Mouse (Mus musculus) megakaryocyte, embryonic 14.5 days (primary cell): ENCODE data around the gene Glis1. TPM values are rescaled to one million over a fixed set of nuclear protein-coding genes. Genes with fewer than 3 reads are reported as not detected.

ENCODE experiments used
- H3K27me3 ChIP-seq: replicated peaks from 2 replicates; pipeline ENCODE3; 2012; ENCODE audit warnings: inconsistent platforms
- H3K36me3 ChIP-seq: replicated peaks from 2 replicates; pipeline ENCODE3; 2012; ENCODE audit warnings: low read length, inconsistent platforms, mixed read lengths
- H3K4me1 ChIP-seq: 2 replicates; pipeline ENCODE4 v1.6.1; 2012; ENCODE audit warnings: inconsistent platforms
- H3K4me3 ChIP-seq: replicated peaks from 2 replicates; pipeline ENCODE3; 2012; ENCODE audit warnings: moderate library complexity, mild to moderate bottlenecking, inconsistent platforms
- H3K9me3 ChIP-seq: 2 replicates; pipeline ENCODE4 v1.6.1; 2012; ENCODE audit warnings: inconsistent platforms
- FLI1 ChIP-seq: IDR thresholded peaks from 2 replicates; pipeline ENCODE4 v1.6.1; 2012; ENCODE audit warnings: low read length, inconsistent platforms, mixed read lengths
- GATA1 ChIP-seq: IDR thresholded peaks from 3 replicates; pipeline ENCODE4 v1.6.1; 2012; ENCODE audit warnings: mixed read lengths, low read length, inconsistent platforms, borderline replicate concordance
- polyA plus RNA-seq: library from polyadenylated mRNA; stranded (reverse); fragments of >175 nt; gene quantifications from 2 replicates; pipeline ENCODE4 v1.2.3, GENCODE M21; 2012; ENCODE audit warnings: low replicate concordance; ENCODE audit not compliant: insufficient read depth

The Glis1 gene
- polyA plus RNA-seq, 1 experiment = 0.68 TPM

DNA sequence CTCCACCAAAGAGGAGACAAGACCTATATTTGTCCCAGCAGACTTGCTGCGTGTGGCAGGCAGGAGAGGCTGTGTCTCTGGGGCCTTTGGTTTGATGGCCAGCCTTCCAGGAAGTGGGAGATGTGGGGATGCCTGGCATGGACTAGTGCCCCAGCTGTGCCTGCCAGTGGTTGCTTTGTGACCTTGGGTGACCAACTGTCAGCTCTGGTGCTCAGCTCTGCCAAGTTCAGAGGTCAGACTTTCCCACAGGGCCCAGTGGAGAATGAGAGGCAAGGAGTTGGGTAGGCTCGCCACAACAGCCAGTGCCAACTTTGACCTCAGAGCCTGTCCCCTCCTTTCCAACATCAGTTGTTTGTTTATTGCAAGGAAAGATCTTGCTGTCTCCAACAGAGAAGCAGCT is 126.7 kb downstream of the Glis1 start:
- H3K4me3 ChIP-seq = no peak overlapping the region
- peaks cover 94% of the 10 kb centered on the region for H3K27me3 ChIP-seq
- H3K9me3 ChIP-seq = no peaks in the 10 kb centered on the region
- H3K36me3 ChIP-seq = no peaks in the 10 kb centered on the region
- TF ChIP-seq FLI1 (no peak), GATA1 (no peak)
- no peaks in the 10 kb centered on the region for H3K4me1 ChIP-seq

DNA sequence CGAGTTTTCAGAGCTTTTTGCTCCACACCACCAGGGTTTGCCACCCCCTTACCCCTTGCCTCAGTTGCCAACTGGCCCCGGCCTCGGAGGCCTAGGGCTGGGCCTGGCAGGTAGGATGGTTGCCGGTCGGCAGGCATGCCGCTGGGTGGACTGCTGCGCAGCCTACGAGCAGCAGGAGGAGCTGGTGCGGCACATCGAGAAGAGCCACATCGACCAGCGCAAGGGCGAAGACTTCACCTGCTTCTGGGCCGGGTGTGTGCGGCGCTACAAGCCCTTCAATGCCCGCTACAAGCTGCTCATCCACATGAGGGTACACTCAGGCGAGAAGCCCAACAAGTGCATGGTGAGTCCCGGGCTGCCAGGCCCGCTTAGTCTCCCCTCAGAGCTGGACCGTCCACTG is 133.8 kb downstream of the Glis1 start:
- H3K4me3 ChIP-seq = no peak overlapping the region
- no peaks in the 10 kb centered on the region for H3K4me1 ChIP-seq
- no peaks in the 10 kb centered on the region for H3K36me3 ChIP-seq
- no peaks in the 10 kb centered on the region for H3K9me3 ChIP-seq
- no peak for TF ChIP-seq FLI1
- no peak for TF ChIP-seq GATA1
- H3K27me3 ChIP-seq = peaks cover 97% of the 10 kb centered on the region

DNA sequence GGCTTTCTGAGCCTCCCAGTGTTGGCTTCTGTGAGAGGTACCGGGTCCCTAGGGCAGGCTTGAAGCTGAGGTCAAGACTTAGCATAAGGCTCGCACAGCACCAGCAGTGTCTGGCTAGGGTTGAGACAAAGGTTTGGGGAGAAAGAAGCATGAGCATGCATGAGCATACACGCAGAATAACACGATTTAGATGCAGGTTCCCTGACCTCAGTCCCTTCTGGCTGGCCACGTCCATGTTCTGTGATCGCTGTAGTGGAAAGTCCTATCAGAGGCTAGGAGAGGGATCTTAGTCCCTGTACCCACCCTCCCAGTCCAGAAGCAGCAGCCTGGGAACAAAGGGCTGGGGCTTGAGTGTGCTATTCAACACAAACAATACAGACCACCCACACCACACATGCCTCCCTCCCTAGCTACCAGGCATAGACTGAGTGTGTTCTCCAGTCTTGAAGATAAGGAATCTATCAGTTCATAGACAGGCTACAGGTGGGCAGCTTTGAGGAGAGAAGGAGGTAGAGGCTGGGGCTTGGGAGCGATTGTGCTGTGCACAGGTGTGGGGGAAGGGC is 134.6 kb downstream of the Glis1 start:
- TF ChIP-seq FLI1 (no peak), GATA1 (no peak)
- Histone ChIP-seq H3K4me3 (no peak overlapping the region), H3K27me3 (peaks cover 97% of the 10 kb centered on the region), H3K9me3 (no peaks in the 10 kb centered on the region), H3K36me3 (no peaks in the 10 kb centered on the region), H3K4me1 (no peaks in the 10 kb centered on the region)

- no peaks in the 10 kb centered on the region for H3K9me3 ChIP-seq
- no peaks in the 10 kb centered on the region for H3K4me1 ChIP-seq
- H3K4me3 ChIP-seq = no peak overlapping the region
- TF ChIP-seq FLI1 (no peak), GATA1 (no peak)
- peaks cover 97% of the 10 kb centered on the region for H3K27me3 ChIP-seq
- no peaks in the 10 kb centered on the region for H3K36me3 ChIP-seq
Measured at GRCm38 (mm10) chr4:107570329-107571014, 136.1 kb downstream of the Glis1 start.

DNA sequence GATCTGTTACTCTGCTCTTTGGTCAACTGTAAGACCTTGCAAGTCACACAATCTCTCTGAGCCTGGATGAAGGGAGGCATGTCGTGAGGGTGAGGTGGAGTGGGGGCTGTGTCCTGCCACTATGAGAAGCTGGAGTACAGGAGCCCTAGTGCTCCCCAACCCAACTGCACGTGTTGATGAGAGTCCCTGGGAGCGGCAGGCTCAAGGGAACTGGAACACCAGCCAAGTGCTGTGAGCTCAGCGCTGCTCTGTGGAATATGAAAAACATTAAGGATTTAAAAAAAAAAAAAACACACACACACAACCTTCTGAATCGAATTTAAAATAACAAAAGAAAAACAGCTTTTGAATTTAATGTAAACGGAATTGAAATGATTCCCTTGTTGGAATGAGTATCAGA is 141.4 kb downstream of the Glis1 start:
- no peak overlapping the region for H3K4me3 ChIP-seq
- no peaks in the 10 kb centered on the region for H3K9me3 ChIP-seq
- H3K4me1 ChIP-seq = peaks cover 3% of the 10 kb centered on the region; the same call in 1 of the 2 replicates
- no peak for TF ChIP-seq FLI1
- no peak for TF ChIP-seq GATA1
- no peaks in the 10 kb centered on the region for H3K36me3 ChIP-seq
- H3K27me3 ChIP-seq = peaks cover 95% of the 10 kb centered on the region

GRCm38 (mm10) chr4:107576742-107577141 is 142.4 kb downstream of the Glis1 start:
- Histone ChIP-seq H3K4me1 (peaks cover 3% of the 10 kb centered on the region; the same call in 1 of the 2 replicates), H3K4me3 (no peak overlapping the region), H3K36me3 (no peaks in the 10 kb centered on the region), H3K9me3 (no peaks in the 10 kb centered on the region), H3K27me3 (peaks cover 94% of the 10 kb centered on the region)
- TF ChIP-seq FLI1 (no peak), GATA1 (no peak)

GRCm38 (mm10) chr4:107577146-107577839 is 142.9 kb downstream of the Glis1 start:
- TF ChIP-seq GATA1 (no peak), FLI1 (no peak)
- peaks cover 94% of the 10 kb centered on the region for H3K27me3 ChIP-seq
- peaks cover 3% of the 10 kb centered on the region; the same call in 1 of the 2 replicates for H3K4me1 ChIP-seq
- H3K4me3 ChIP-seq = no peak overlapping the region
- no peaks in the 10 kb centered on the region for H3K36me3 ChIP-seq
- H3K9me3 ChIP-seq = no peaks in the 10 kb centered on the region

GRCm38 (mm10) chr4:107580883-107581282 is 146.5 kb downstream of the Glis1 start:
- Histone ChIP-seq H3K4me3 (no peak overlapping the region), H3K4me1 (peaks cover 3% of the 10 kb centered on the region; the same call in 1 of the 2 replicates), H3K27me3 (peaks cover 86% of the 10 kb centered on the region), H3K36me3 (no peaks in the 10 kb centered on the region), H3K9me3 (no peaks in the 10 kb centered on the region)
- TF ChIP-seq GATA1 (no peak), FLI1 (no peak)

GRCm38 (mm10) chr4:107586391-107586790 is 152.0 kb downstream of the Glis1 start:
- peaks cover 82% of the 10 kb centered on the region for H3K27me3 ChIP-seq
- H3K4me3 ChIP-seq = no peak overlapping the region
- TF ChIP-seq GATA1 (no peak), FLI1 (no peak)
- no peaks in the 10 kb centered on the region for H3K36me3 ChIP-seq
- no peaks in the 10 kb centered on the region for H3K9me3 ChIP-seq
- no peaks in the 10 kb centered on the region; the same call in 1 of the 2 replicates for H3K4me1 ChIP-seq

DNA sequence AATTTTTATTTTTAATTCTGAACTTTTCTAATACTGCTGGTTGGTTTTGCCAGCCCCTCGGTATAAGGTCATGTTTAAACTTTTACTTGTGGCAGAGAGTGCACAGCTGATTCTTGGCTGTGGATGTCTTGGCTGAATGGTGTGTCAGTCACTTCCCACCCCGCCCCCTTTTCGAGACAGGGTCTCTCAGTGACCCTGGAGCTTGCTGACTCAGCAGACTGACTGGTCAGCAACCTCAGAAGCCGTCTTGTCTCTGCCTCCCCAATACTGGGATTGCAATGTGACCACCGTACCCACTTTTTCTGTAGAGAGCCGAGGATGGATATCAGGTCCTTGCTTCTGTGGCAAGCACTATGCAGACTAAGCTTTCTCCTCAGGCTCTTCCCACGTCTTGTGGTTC is 154.2 kb downstream of the Glis1 start:
- Histone ChIP-seq H3K27me3 (peaks cover 80% of the 10 kb centered on the region), H3K36me3 (no peaks in the 10 kb centered on the region)

More for the DNA sequence above, 154.2 kb downstream of the Glis1 start:
- TF ChIP-seq GATA1 (no peak), FLI1 (no peak)
- Histone ChIP-seq H3K4me3 (no peak overlapping the region), H3K4me1 (no peaks in the 10 kb centered on the region; the same call in 1 of the 2 replicates), H3K9me3 (no peaks in the 10 kb centered on the region)
